Mouse (Mus musculus): ENCODE results near the gene Abcb11. TPM values are rescaled to one million over a fixed set of nuclear protein-coding genes. Genes with fewer than 3 reads are reported as not detected.
"Not testable (repeated sequence)": the region's sequence is repeated elsewhere in the genome, so short reads cannot be mapped to it uniquely, and the experiment has no call there.

Gene Abcb11
- polyA plus RNA-seq, 1 experiment from 2014 or later: not detected

DNA sequence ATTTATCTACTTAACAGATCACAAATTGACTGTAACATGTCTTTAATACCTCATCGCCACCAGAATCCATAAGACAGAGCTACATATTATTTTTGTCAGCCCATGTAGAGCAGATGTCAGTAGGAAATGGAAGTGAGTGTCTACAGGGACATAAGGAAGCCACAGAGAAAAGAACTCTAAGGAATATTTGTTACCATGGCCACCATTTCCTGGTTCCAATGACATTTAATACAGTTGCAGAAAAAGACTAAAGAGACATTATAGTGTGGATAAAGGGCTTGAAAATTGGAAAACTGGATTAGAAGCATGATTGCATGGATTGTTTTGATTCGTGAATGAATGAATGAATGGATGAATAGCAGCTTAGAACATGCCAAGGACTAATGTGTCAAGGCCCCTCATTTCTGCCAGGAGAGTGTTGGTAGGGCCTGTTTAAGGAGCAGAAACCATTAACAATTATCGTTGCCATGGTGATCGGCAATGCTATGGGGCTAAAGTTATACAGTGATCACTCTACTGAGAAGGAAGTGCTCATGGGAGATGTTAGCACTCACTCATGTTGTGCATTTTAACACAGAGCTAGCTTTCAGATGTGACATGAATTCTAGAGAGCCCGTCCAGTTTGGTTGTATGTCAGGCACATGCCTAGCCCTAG, 13.8 kb downstream of the Abcb11 start:
- Histone ChIP-seq H3K36me3 (no peaks in the 10 kb centered on the region), H3K9ac (no peak overlapping the region), H3K9me3 (no peaks in the 10 kb centered on the region), H3K27ac (no peak overlapping the region), H3K27me3 (no peaks in the 10 kb centered on the region), H3K4me2 (no peak overlapping the region), H3K4me1 (replicated peaks) (no peaks in the 10 kb centered on the region; the same call in 1 of the 2 replicates), H3K4me3 (no peak overlapping the region)
- WGBS: 77% methylated on average over 5 of the region's 5 CpGs
- peak; percentile 72; the same call in 1 of the 2 replicates for ATAC-seq (ENCODE audit: low FRiP score)

DNA sequence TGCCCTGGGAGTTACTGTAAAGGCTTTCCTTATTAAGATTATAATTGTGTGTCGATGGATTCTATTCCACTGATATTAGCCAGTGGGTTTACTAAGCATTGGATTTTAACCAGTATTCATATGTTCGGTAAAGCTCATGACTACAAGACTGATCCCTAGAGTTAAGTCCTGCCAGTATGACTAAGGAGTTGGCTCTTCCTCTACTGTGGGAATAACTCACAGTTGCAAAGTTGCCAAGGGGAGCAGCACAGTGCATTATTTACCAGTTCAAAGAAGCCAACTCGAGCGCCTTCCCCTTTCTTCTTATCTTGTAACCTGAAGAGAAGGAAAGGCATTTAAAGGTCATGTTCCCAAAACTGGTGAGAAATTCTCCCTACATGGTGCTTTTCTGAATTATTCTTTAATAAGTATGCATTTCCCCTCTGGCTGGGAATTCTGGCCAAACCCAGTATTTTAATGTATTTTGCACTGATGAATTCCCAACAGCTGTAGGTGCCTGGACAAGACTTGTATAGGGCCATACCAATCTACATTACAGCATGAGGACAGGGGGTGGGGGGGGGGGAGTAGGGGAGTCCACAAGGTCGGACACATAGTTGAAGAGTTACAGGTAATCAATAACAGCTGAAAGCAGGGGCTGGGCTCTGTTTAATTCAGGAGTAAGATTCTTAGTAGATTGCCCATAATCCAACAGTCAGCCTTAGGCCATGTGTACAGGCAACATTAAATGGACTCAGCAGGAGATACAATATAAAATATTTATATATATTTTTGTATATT, 17.3 kb downstream of the Abcb11 start:
- no peaks in the 10 kb centered on the region for H3K27me3 ChIP-seq
- H3K4me1 ChIP-seq (replicated peaks): no peaks in the 10 kb centered on the region; the same call in 1 of the 2 replicates
- 91% methylated on average over 5 of the region's 5 CpGs for WGBS
- H3K4me2 ChIP-seq: no peak overlapping the region
- no peak for ATAC-seq (ENCODE audit: low FRiP score)
- no peak overlapping the region for H3K9ac ChIP-seq
- H3K9me3 ChIP-seq: no peaks in the 10 kb centered on the region
- H3K36me3 ChIP-seq: no peaks in the 10 kb centered on the region
- no peak overlapping the region for H3K4me3 ChIP-seq
- H3K27ac ChIP-seq: no peak overlapping the region

GRCm38 (mm10) chr2:69323018-69323417, 19.4 kb downstream of the Abcb11 start:
- H3K9ac ChIP-seq: no peak overlapping the region
- no peaks in the 10 kb centered on the region for H3K36me3 ChIP-seq
- WGBS: 88% methylated on average over 4 of the region's 4 CpGs
- no peaks in the 10 kb centered on the region for H3K9me3 ChIP-seq
- H3K4me1 ChIP-seq (replicated peaks): no peaks in the 10 kb centered on the region
- no peak for ATAC-seq (ENCODE audit: low FRiP score)
- no peaks in the 10 kb centered on the region for H3K27me3 ChIP-seq
- H3K27ac ChIP-seq: no peak overlapping the region
- H3K4me2 ChIP-seq: no peak overlapping the region
- no peak overlapping the region for H3K4me3 ChIP-seq

GRCm38 (mm10) chr2:69321457-69321856, 21.0 kb downstream of the Abcb11 start:
- Histone ChIP-seq H3K27me3 (no peaks in the 10 kb centered on the region), H3K36me3 (no peaks in the 10 kb centered on the region), H3K9me3 (no peaks in the 10 kb centered on the region), H3K9ac (no peak overlapping the region), H3K4me1 (replicated peaks) (no peaks in the 10 kb centered on the region), H3K4me2 (no peak overlapping the region), H3K4me3 (no peak overlapping the region), H3K27ac (no peak overlapping the region)
- WGBS: 83% methylated on average over 5 of the region's 5 CpGs
- ATAC-seq (ENCODE audit: low FRiP score): no peak

DNA sequence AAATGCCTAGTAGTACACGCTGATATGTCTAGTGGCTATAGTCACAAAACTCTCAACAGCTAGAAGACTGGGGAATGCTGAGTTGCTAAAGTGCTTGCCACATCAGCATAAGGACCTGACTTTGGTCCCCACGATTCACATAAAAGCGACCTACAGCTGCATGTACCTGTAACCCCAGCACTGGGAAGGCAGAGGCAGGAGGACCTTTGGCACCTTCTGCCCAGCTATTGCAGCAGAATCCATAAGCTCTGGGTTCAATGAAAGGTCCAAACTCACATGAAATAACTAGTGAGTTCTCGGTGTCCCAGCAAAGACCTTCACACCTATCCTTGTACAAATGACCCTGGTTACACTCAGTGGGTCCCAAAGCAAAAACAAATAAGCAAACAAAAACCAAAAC, 31.1 kb downstream of the Abcb11 start:
- 95% methylated on average over 4 of the region's 4 CpGs for WGBS
- Histone ChIP-seq H3K4me1 (replicated peaks) (no peaks in the 10 kb centered on the region), H3K4me3 (no peak overlapping the region), H3K27me3 (no peaks in the 10 kb centered on the region), H3K4me2 (no peak overlapping the region), H3K36me3 (no peaks in the 10 kb centered on the region), H3K27ac (no peak overlapping the region), H3K9ac (no peak overlapping the region), H3K9me3 (no peaks in the 10 kb centered on the region)
- no peak for ATAC-seq (ENCODE audit: low FRiP score)

DNA sequence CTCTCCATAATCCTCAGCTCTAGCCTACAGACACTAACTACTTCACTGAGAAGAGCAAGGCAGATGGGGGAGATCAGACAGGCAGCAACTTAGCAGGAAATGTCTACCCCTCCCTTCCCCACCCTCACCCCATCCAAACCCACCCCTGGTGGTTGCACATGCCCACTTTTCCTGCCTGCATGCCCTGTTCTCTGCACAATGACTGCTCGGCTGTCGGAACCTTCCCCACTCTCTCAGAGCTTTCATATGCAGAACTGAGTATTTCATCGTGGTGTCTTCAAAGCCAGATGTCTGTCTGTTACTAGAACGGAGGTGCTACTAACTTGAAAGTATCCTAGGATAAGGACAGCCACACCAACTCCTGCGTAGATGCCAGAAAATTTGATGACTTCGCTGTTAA, 34.3 kb downstream of the Abcb11 start:
- H3K27me3 ChIP-seq: no peaks in the 10 kb centered on the region
- 66% methylated on average over 6 of the region's 6 CpGs for WGBS
- no peak overlapping the region for H3K4me2 ChIP-seq
- ATAC-seq (ENCODE audit: low FRiP score): no peak
- H3K9ac ChIP-seq: no peak overlapping the region
- no peaks in the 10 kb centered on the region for H3K36me3 ChIP-seq
- no peak overlapping the region for H3K27ac ChIP-seq
- H3K9me3 ChIP-seq: no peaks in the 10 kb centered on the region
- H3K4me1 ChIP-seq (replicated peaks): no peaks in the 10 kb centered on the region
- H3K4me3 ChIP-seq: no peak overlapping the region

- H3K27ac ChIP-seq; ATAC-seq (ENCODE audit: low FRiP score); H3K4me3 ChIP-seq; H3K9ac ChIP-seq; H3K27me3 ChIP-seq; H3K4me2 ChIP-seq; H3K36me3 ChIP-seq; H3K4me1 ChIP-seq (replicated peaks); H3K9me3 ChIP-seq: not testable (repeated sequence)
- 93% methylated on average over 6 of the region's 6 CpGs for WGBS
Observed at GRCm38 (mm10) chr2:69300568-69300967, 41.8 kb downstream of the Abcb11 start.

GRCm38 (mm10) chr2:69294508-69294907, 47.9 kb downstream of the Abcb11 start:
- Histone ChIP-seq H3K4me1 (replicated peaks) (no peaks in the 10 kb centered on the region), H3K4me3 (no peak overlapping the region), H3K27me3 (no peaks in the 10 kb centered on the region), H3K9ac (no peak overlapping the region), H3K36me3 (no peaks in the 10 kb centered on the region), H3K4me2 (no peak overlapping the region), H3K9me3 (no peaks in the 10 kb centered on the region), H3K27ac (no peak overlapping the region)
- ATAC-seq (ENCODE audit: low FRiP score): no peak

GRCm38 (mm10) chr2:69288989-69289388, 53.4 kb downstream of the Abcb11 start:
- no peak for ATAC-seq (ENCODE audit: low FRiP score)
- no peaks in the 10 kb centered on the region for H3K36me3 ChIP-seq
- H3K9ac ChIP-seq: no peak overlapping the region
- no peaks in the 10 kb centered on the region for H3K27me3 ChIP-seq
- H3K4me3 ChIP-seq: no peak overlapping the region
- H3K9me3 ChIP-seq: no peaks in the 10 kb centered on the region
- no peaks in the 10 kb centered on the region for H3K4me1 ChIP-seq (replicated peaks)
- WGBS: 78% methylated on average over 5 of the region's 5 CpGs
- H3K4me2 ChIP-seq: no peak overlapping the region
- H3K27ac ChIP-seq: no peak overlapping the region

DNA sequence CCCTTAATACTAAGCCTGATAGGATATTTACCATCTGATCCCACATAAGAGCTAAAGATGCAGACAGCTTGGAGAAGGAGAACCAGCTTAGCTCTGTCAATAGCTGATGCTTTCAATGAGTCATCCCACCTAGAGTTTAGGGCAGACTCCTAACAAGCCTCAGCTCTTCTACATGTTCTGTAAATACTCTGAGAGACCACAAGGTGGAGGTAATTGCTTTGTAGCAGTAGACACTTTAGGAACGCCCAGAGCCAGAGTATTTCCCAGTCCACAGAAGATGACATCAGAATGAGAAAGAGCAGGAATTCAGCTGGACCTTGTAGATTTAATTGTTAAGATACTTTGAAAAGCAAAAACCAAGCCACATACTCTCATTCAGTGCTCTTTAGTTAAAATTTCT, 66.5 kb downstream of the Abcb11 start:
- no peaks in the 10 kb centered on the region for H3K4me1 ChIP-seq (replicated peaks)
- no peak for ATAC-seq (ENCODE audit: low FRiP score)
- H3K4me2 ChIP-seq: no peak overlapping the region
- no peak overlapping the region for H3K27ac ChIP-seq
- H3K4me3 ChIP-seq: no peak overlapping the region
- 6% methylated on average over 1 of the region's 1 CpGs for WGBS
- H3K9ac ChIP-seq: no peak overlapping the region
- H3K36me3 ChIP-seq: no peaks in the 10 kb centered on the region
- H3K27me3 ChIP-seq: no peaks in the 10 kb centered on the region
- H3K9me3 ChIP-seq: no peaks in the 10 kb centered on the region

- no peaks in the 10 kb centered on the region for H3K36me3 ChIP-seq
- no peak overlapping the region for H3K4me3 ChIP-seq
- H3K9me3 ChIP-seq: no peaks in the 10 kb centered on the region
- no peak overlapping the region for H3K27ac ChIP-seq
- no peaks in the 10 kb centered on the region for H3K27me3 ChIP-seq
- no peak for ATAC-seq (ENCODE audit: low FRiP score)
- no peaks in the 10 kb centered on the region for H3K4me1 ChIP-seq (replicated peaks)
- H3K4me2 ChIP-seq: no peak overlapping the region
- no peak overlapping the region for H3K9ac ChIP-seq
Observed at GRCm38 (mm10) chr2:69264069-69264618, 78.3 kb downstream of the Abcb11 start.

- no peak overlapping the region for H3K9ac ChIP-seq
- no peaks in the 10 kb centered on the region for H3K9me3 ChIP-seq
- H3K27ac ChIP-seq: no peak overlapping the region
- no peak overlapping the region for H3K4me3 ChIP-seq
- H3K4me2 ChIP-seq: no peak overlapping the region
- H3K4me1 ChIP-seq (replicated peaks): peaks cover 11% of the 10 kb centered on the region
- WGBS: 58% methylated on average over 16 of the region's 16 CpGs
- no peaks in the 10 kb centered on the region for H3K27me3 ChIP-seq
- ATAC-seq (ENCODE audit: low FRiP score): no peak
- no peaks in the 10 kb centered on the region for H3K36me3 ChIP-seq
Observed at GRCm38 (mm10) chr2:69248221-69248755, 94.1 kb downstream of the Abcb11 start.
